Mouse (Mus musculus) stomach, embryonic 14.5 days (tissue): Measurements from ENCODE around the gene Radil. TPM values are rescaled to one million over a fixed set of nuclear protein-coding genes. Genes with fewer than 3 reads are reported as not detected.
A peak's percentile ranks its signal among the peaks of the same experiment; 100 is the strongest.

ENCODE experiments used
- ATAC-seq: fragments of 200-750 bp; cut with Nextera tagmentation; 2 replicates; pipeline ENCODE4 v1.8.0; 2017; ENCODE audit warnings: low read depth, moderate TSS enrichment; ENCODE audit not compliant: insufficient number of reproducible peaks, insufficient read depth, low FRiP score
- H3K27ac ChIP-seq: fragments of 300-500 bp; sonication (generic); 2 replicates; pipeline ENCODE4 v1.5.1; 2014; ENCODE audit warnings: mild to moderate bottlenecking, low read length, moderate library complexity, mixed read lengths
- H3K27me3 ChIP-seq: fragments of 300-500 bp; sonication (generic); 2 replicates; pipeline ENCODE4 v1.6.1; 2014; ENCODE audit warnings: low read length, control low read depth, mixed read lengths; ENCODE audit not compliant: control insufficient read depth, insufficient read depth
- H3K36me3 ChIP-seq: fragments of 300-500 bp; sonication (generic); 2 replicates; pipeline ENCODE4 v1.6.1; 2014; ENCODE audit warnings: mild to moderate bottlenecking, control low read depth, low read length, moderate library complexity, mixed read lengths; ENCODE audit not compliant: control insufficient read depth, insufficient read depth
- H3K4me1 ChIP-seq: fragments of 300-500 bp; sonication (generic); 2 replicates; pipeline ENCODE4 v1.6.1; 2014; ENCODE audit warnings: low read length, control low read depth, mixed read lengths; ENCODE audit not compliant: control insufficient read depth, insufficient read depth
- H3K4me2 ChIP-seq: fragments of 300-500 bp; sonication (generic); replicated peaks from 2 replicates; pipeline ENCODE4 v1.6.1; 2014; ENCODE audit warnings: low read depth, low read length, control low read depth
- H3K4me3 ChIP-seq: fragments of 300-500 bp; sonication (generic); 2 replicates; pipeline ENCODE4 v1.5.1; 2014; ENCODE audit warnings: low read depth, low read length, control low read depth
- H3K9ac ChIP-seq: fragments of 300-500 bp; sonication (generic); replicated peaks from 2 replicates; pipeline ENCODE4 v1.6.1; 2014; ENCODE audit warnings: low read depth, mild to moderate bottlenecking, control low read depth, low read length, moderate library complexity, mixed read lengths
- H3K9me3 ChIP-seq: fragments of 300-500 bp; sonication (generic); 2 replicates; pipeline ENCODE4 v1.6.1; 2016; ENCODE audit warnings: low read depth, low read length, control low read depth; ENCODE audit not compliant: control insufficient read depth
- WGBS: fragments of 180-500 bp; shearing (Covaris S2); extraction: QIAGEN DNeasy Blood & Tissue Kit; methylation state at CpG from one replicate; pipeline ENCODE4 v1.1.7; 2014; 5-methylcytosine and 5-hydroxymethylcytosine counted together
- polyA plus RNA-seq: library from polyadenylated mRNA; unstranded; fragments of >200 nt; fragmentation: Nextera tagmentation; extraction: Ambion mirVana; gene quantifications from 2 replicates; pipeline ENCODE4 v1.2.1, GENCODE M21; 2014

Radil gene
- polyA plus RNA-seq, 1 experiment from 2014 or later = 1.6 TPM

GRCm38 (mm10) chr5:142463461-142464454 is 87.1 kb downstream of the Radil start, which contains the start of gene Ap5z1:
Gene Ap5z1, plus strand, starts transcription at chr5:142463944.
- no peaks in the 10 kb centered on the region for H3K9me3 ChIP-seq
- H3K27ac ChIP-seq = peak within 1 kb of the TSS; percentile 87
- peak; percentile 94 for ATAC-seq
- H3K9ac ChIP-seq = peak within 1 kb of the TSS; percentile 60
- peaks cover 5% of the 10 kb centered on the region; the same call in 1 of the 2 replicates for H3K4me1 ChIP-seq
- 1% methylated on average over 60 of the region's 60 CpGs for WGBS
- peaks cover 17% of the 10 kb centered on the region for H3K36me3 ChIP-seq
- H3K4me3 ChIP-seq = peak within 1 kb of the TSS; percentile 75
- peak within 1 kb of the TSS; percentile 70 for H3K4me2 ChIP-seq
- no peaks in the 10 kb centered on the region for H3K27me3 ChIP-seq

- H3K36me3 ChIP-seq = peaks cover 22% of the 10 kb centered on the region
- H3K4me2 ChIP-seq = peak overlapping the region; percentile 70; the same call in 1 of the 2 replicates
- 85% methylated on average over 6 of the region's 6 CpGs for WGBS
- H3K4me1 ChIP-seq = peaks cover 5% of the 10 kb centered on the region; the same call in 1 of the 2 replicates
- H3K27me3 ChIP-seq = no peaks in the 10 kb centered on the region
- peak overlapping the region; percentile 87; the same call in 1 of the 2 replicates for H3K27ac ChIP-seq
- no peaks in the 10 kb centered on the region for H3K9me3 ChIP-seq
- peak overlapping the region; percentile 75; the same call in 1 of the 2 replicates for H3K4me3 ChIP-seq
- no peak for ATAC-seq
- peak overlapping the region; percentile 21; the same call in 1 of the 2 replicates for H3K9ac ChIP-seq
These were observed 87.9 kb downstream of the Radil start for GRCm38 (mm10) chr5:142463011-142463410.

GRCm38 (mm10) chr5:142462641-142462948 is 88.3 kb downstream of the Radil start:
- H3K9me3 ChIP-seq = no peaks in the 10 kb centered on the region
- H3K4me3 ChIP-seq = no peak overlapping the region
- peaks cover 19% of the 10 kb centered on the region for H3K36me3 ChIP-seq
- no peak overlapping the region for H3K27ac ChIP-seq
- H3K9ac ChIP-seq = no peak overlapping the region
- peaks cover 5% of the 10 kb centered on the region; the same call in 1 of the 2 replicates for H3K4me1 ChIP-seq
- no peak overlapping the region for H3K4me2 ChIP-seq
- WGBS = 96% methylated on average over 2 of the region's 2 CpGs
- no peak for ATAC-seq
- no peaks in the 10 kb centered on the region for H3K27me3 ChIP-seq

- Histone ChIP-seq H3K4me2 (no peak overlapping the region), H3K27ac (no peak overlapping the region), H3K27me3 (no peaks in the 10 kb centered on the region), H3K9ac (no peak overlapping the region), H3K4me1 (peaks cover 5% of the 10 kb centered on the region; the same call in 1 of the 2 replicates), H3K9me3 (no peaks in the 10 kb centered on the region), H3K4me3 (no peak overlapping the region), H3K36me3 (peaks cover 19% of the 10 kb centered on the region)
- 97% methylated on average over 7 of the region's 7 CpGs for WGBS
- no peak for ATAC-seq
These were observed 88.8 kb downstream of the Radil start for GRCm38 (mm10) chr5:142461942-142462640.

GRCm38 (mm10) chr5:142459834-142460233 is 91.1 kb downstream of the Radil start:
- Histone ChIP-seq H3K4me1 (peaks cover 3% of the 10 kb centered on the region; the same call in 1 of the 2 replicates), H3K36me3 (peaks cover 37% of the 10 kb centered on the region), H3K9me3 (no peaks in the 10 kb centered on the region), H3K27ac (no peak overlapping the region), H3K4me2 (no peak overlapping the region), H3K4me3 (no peak overlapping the region), H3K9ac (no peak overlapping the region), H3K27me3 (no peaks in the 10 kb centered on the region)
- 79% methylated on average over 5 of the region's 5 CpGs for WGBS
- no peak for ATAC-seq

- H3K27me3 ChIP-seq = no peaks in the 10 kb centered on the region
- H3K36me3 ChIP-seq = peaks cover 39% of the 10 kb centered on the region
- no peak overlapping the region for H3K27ac ChIP-seq
- H3K4me3 ChIP-seq = no peak overlapping the region
- no peaks in the 10 kb centered on the region for H3K4me1 ChIP-seq
- WGBS = 92% methylated on average over 17 of the region's 17 CpGs
- no peak overlapping the region for H3K4me2 ChIP-seq
- no peak overlapping the region for H3K9ac ChIP-seq
- H3K9me3 ChIP-seq = no peaks in the 10 kb centered on the region
- no peak for ATAC-seq
These were observed 91.9 kb downstream of the Radil start for GRCm38 (mm10) chr5:142458791-142459557.

- no peak for ATAC-seq
- Histone ChIP-seq H3K9ac (no peak overlapping the region), H3K36me3 (peaks cover 54% of the 10 kb centered on the region)
These were observed 93.6 kb downstream of the Radil start for GRCm38 (mm10) chr5:142457345-142457744.

GRCm38 (mm10) chr5:142456318-142456717 is 94.6 kb downstream of the Radil start:
- Histone ChIP-seq H3K4me1 (no peaks in the 10 kb centered on the region), H3K27ac (no peak overlapping the region; the same call in 1 of the 2 replicates), H3K4me3 (no peak overlapping the region), H3K27me3 (no peaks in the 10 kb centered on the region), H3K4me2 (no peak overlapping the region), H3K9me3 (no peaks in the 10 kb centered on the region), H3K9ac (no peak overlapping the region), H3K36me3 (peaks cover 54% of the 10 kb centered on the region)
- WGBS = 55% methylated on average over 15 of the region's 15 CpGs
- ATAC-seq = no peak

More at GRCm38 (mm10) chr5:142457345-142457744, 93.6 kb downstream of the Radil start:
- no peaks in the 10 kb centered on the region for H3K4me1 ChIP-seq
- no peaks in the 10 kb centered on the region for H3K9me3 ChIP-seq
- peak overlapping the region; percentile 28; the same call in 1 of the 2 replicates for H3K27ac ChIP-seq
- 36% methylated on average over 10 of the region's 10 CpGs for WGBS
- no peaks in the 10 kb centered on the region for H3K27me3 ChIP-seq
- H3K4me3 ChIP-seq = no peak overlapping the region
- no peak overlapping the region for H3K4me2 ChIP-seq
